Mouse (Mus musculus): Measurements from ENCODE around the gene Egln2. TPM values are rescaled to one million over a fixed set of nuclear protein-coding genes. Genes with fewer than 3 reads are reported as not detected.

Gene Egln2
- 68.1 and 73.0 TPM in 2 replicates for polyA plus RNA-seq (2015; fragmentation: Nextera tagmentation; extraction: Ambion mirVana)

DNA sequence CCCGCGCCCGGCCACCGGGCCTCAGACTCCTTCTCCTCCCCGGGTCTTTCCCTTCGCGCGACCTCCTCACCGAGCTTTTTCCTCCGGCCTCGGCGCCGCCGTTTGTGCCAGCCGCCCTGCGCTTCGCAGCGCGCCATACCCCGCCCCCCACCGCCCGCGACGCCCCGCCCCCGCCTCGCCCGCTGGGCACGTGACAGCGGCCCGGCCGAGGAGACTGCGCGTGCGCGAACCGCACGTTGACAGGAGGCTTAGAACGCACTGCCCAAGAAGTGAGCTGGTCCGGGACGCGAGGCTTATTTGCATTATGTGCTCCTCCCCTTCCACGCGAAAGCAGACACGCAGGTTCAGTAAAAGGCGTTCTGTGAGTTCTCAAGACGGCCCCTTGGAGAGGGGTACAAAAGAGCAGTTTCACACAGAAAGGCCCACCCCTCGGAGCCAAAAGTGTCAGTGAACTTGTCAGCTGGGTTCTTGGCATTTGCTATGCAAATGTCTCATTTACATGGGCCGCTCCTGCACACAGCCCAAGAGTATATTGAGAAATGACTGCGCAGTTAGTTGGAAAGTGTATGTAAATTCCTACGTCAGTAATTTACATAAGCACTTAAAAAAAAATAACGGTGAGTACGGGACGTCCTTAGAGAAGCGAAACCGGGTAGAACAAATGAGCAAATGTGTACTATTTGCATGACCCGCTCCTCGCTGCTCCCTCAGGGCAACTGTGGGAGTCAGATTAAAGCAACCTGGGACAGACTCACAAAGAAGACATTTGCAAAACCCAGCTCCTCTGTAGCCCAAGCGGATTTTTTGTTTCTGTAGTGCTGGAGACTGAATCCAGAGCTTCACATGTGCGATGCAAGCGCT lies at the start of gene Egln2:
Egln2 (minus strand) TSS at position 189 of the 861 bp plus-strand sequence.
- H3K4me1 ChIP-seq (replicated peaks), result peaks cover 38% of the 10 kb centered on the region
- no peaks in the 10 kb centered on the region for H3K9me3 ChIP-seq
- H3K4me2 ChIP-seq (replicated peaks), result peak within 1 kb of the TSS; percentile 78
- 0 out of 2 replicates have a peak, but pooled peaks cover 3% of the 10 kb centered on the region for H3K36me3 ChIP-seq
- H3K27ac ChIP-seq, result peak within 1 kb of the TSS; percentile 98
- H3K27me3 ChIP-seq (replicated peaks), result no peaks in the 10 kb centered on the region
- ATAC-seq, result peak; percentile 88
- H3K9ac ChIP-seq, result peak within 1 kb of the TSS; percentile 83
- 1% methylated on average over 51 of the region's 61 CpGs for WGBS
- H3K4me3 ChIP-seq (replicated peaks), result peak within 1 kb of the TSS; percentile 72

- no peak overlapping the region for H3K4me3 ChIP-seq (replicated peaks)
- H3K4me1 ChIP-seq (replicated peaks), result no peaks in the 10 kb centered on the region
- H3K36me3 ChIP-seq, result peaks cover 31% of the 10 kb centered on the region
- no peak overlapping the region for H3K4me2 ChIP-seq (replicated peaks)
- no peak overlapping the region for H3K9ac ChIP-seq
- no peak for ATAC-seq
- no peak overlapping the region for H3K27ac ChIP-seq
- 84% methylated on average over 2 of the region's 2 CpGs for WGBS
- H3K9me3 ChIP-seq, result no peaks in the 10 kb centered on the region
- H3K27me3 ChIP-seq (replicated peaks), result no peaks in the 10 kb centered on the region
Measured at GRCm38 (mm10) chr7:27212626-27213025, 46.0 kb upstream of the Egln2 start.

GRCm38 (mm10) chr7:27203730-27204449 lies 37.3 kb upstream of the Egln2 start:
- H3K4me1 ChIP-seq (replicated peaks), result no peaks in the 10 kb centered on the region
- H3K4me2 ChIP-seq (replicated peaks), result no peak overlapping the region
- peaks cover 13% of the 10 kb centered on the region for H3K36me3 ChIP-seq
- H3K9ac ChIP-seq, result no peak overlapping the region
- no peak overlapping the region for H3K27ac ChIP-seq
- H3K4me3 ChIP-seq (replicated peaks), result no peak overlapping the region
- 93% methylated on average over 8 of the region's 8 CpGs for WGBS
- no peaks in the 10 kb centered on the region for H3K27me3 ChIP-seq (replicated peaks)
- ATAC-seq, result no peak
- H3K9me3 ChIP-seq, result no peaks in the 10 kb centered on the region

GRCm38 (mm10) chr7:27198779-27199178 lies 32.2 kb upstream of the Egln2 start:
- Histone ChIP-seq H3K9me3 (no peaks in the 10 kb centered on the region), H3K9ac (no peak overlapping the region), H3K4me1 (replicated peaks) (peaks cover 10% of the 10 kb centered on the region), H3K4me2 (replicated peaks) (no peak overlapping the region), H3K36me3 (peaks cover 10% of the 10 kb centered on the region), H3K27me3 (replicated peaks) (no peaks in the 10 kb centered on the region), H3K27ac (no peak overlapping the region), H3K4me3 (replicated peaks) (no peak overlapping the region)
- ATAC-seq, result no peak
- WGBS, result 95% methylated on average over 8 of the region's 8 CpGs

DNA sequence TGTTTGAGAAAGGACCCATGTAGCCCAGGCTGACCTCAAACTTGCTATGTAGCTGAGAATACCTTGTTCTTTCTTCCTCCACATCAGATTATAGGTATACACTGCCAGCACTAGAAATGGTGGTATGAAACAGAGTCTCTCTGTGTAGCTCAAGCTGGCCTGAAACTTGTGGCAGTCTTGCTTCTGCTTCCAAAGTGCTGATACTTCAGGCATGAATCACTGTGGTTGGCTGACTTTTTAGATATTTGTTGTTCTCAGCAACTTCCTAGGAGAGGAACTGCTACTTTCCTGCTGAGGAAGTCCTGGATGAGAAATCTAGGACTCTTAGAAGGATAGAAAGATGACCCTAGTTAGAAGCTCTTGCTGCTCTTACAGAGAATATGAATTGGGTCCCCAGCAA lies 31.8 kb upstream of the Egln2 start:
- Histone ChIP-seq H3K27me3 (replicated peaks) (no peaks in the 10 kb centered on the region), H3K4me3 (replicated peaks) (no peak overlapping the region), H3K9me3 (no peaks in the 10 kb centered on the region), H3K4me2 (replicated peaks) (no peak overlapping the region), H3K9ac (no peak overlapping the region), H3K27ac (no peak overlapping the region), H3K36me3 (peaks cover 11% of the 10 kb centered on the region; the same call in 1 of the 2 replicates), H3K4me1 (replicated peaks) (peaks cover 13% of the 10 kb centered on the region)
- ATAC-seq, result no peak

GRCm38 (mm10) chr7:27197634-27198033 lies 31.0 kb upstream of the Egln2 start:
- Histone ChIP-seq H3K4me3 (replicated peaks) (no peak overlapping the region), H3K9ac (no peak overlapping the region), H3K4me2 (replicated peaks) (no peak overlapping the region), H3K4me1 (replicated peaks) (peaks cover 13% of the 10 kb centered on the region), H3K9me3 (no peaks in the 10 kb centered on the region), H3K27me3 (replicated peaks) (no peaks in the 10 kb centered on the region), H3K27ac (no peak overlapping the region), H3K36me3 (peaks cover 9% of the 10 kb centered on the region)
- 89% methylated on average over 8 of the region's 8 CpGs for WGBS
- no peak for ATAC-seq

DNA sequence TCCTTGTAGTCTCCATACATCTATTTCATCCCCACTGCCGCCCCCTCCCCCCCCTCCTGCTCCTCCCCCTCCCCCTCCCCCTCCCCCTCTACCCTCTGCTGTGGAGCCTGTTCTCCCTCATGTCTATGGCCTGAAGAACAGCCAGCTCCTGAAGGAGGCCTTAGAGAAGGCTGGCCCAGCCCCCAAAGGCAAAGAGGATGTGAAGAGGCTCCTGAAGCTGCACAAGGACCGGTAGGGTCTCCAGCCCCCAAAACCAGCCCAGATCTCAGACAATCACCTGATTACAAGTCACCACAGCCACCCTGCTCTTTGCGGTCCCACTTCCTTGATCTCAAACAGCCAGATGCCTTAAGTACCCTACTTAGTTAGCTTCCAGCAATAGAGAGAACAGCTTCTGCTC lies 30.5 kb upstream of the Egln2 start:
- Histone ChIP-seq H3K4me2 (replicated peaks) (no peak overlapping the region), H3K36me3 (peaks cover 13% of the 10 kb centered on the region), H3K27ac (no peak overlapping the region; the same call in 1 of the 2 replicates), H3K4me1 (replicated peaks) (peaks cover 13% of the 10 kb centered on the region), H3K9me3 (no peaks in the 10 kb centered on the region), H3K9ac (no peak overlapping the region), H3K27me3 (replicated peaks) (no peaks in the 10 kb centered on the region), H3K4me3 (replicated peaks) (no peak overlapping the region)
- 87% methylated on average over 3 of the region's 3 CpGs for WGBS
- no peak for ATAC-seq

GRCm38 (mm10) chr7:27195681-27196611 lies 29.3 kb upstream of the Egln2 start, which contains the start of the genes BC024978 and Snrpa:
TSS of gene BC024978 (plus strand) at chr7:27195781.
TSS of gene Snrpa (minus strand) at chr7:27196271.
- Histone ChIP-seq H3K27me3 (replicated peaks) (no peaks in the 10 kb centered on the region), H3K4me3 (replicated peaks) (peak within 1 kb of the TSS; percentile 80), H3K9ac (peak within 1 kb of the TSS; percentile 91), H3K27ac (peak within 1 kb of the TSS; percentile 100), H3K9me3 (no peaks in the 10 kb centered on the region), H3K36me3 (peaks cover 25% of the 10 kb centered on the region), H3K4me1 (replicated peaks) (peaks cover 13% of the 10 kb centered on the region), H3K4me2 (replicated peaks) (peak within 1 kb of the TSS; percentile 80)
- ATAC-seq, result peak; percentile 99
- WGBS, result under 1% methylated on average over 64 of the region's 64 CpGs

GRCm38 (mm10) chr7:27193731-27194130 lies 27.1 kb upstream of the Egln2 start:
- H3K9ac ChIP-seq, result no peak overlapping the region
- H3K4me3 ChIP-seq (replicated peaks), result no peak overlapping the region
- H3K4me2 ChIP-seq (replicated peaks), result no peak overlapping the region
- peaks cover 48% of the 10 kb centered on the region for H3K36me3 ChIP-seq
- H3K27me3 ChIP-seq (replicated peaks), result no peaks in the 10 kb centered on the region
- H3K27ac ChIP-seq, result no peak overlapping the region
- H3K4me1 ChIP-seq (replicated peaks), result peaks cover 13% of the 10 kb centered on the region
- no peaks in the 10 kb centered on the region for H3K9me3 ChIP-seq
- ATAC-seq, result no peak
- 74% methylated on average over 4 of the region's 4 CpGs for WGBS

- Histone ChIP-seq H3K4me2 (replicated peaks) (no peak overlapping the region), H3K9me3 (no peaks in the 10 kb centered on the region), H3K4me1 (replicated peaks) (peaks cover 13% of the 10 kb centered on the region), H3K27me3 (replicated peaks) (no peaks in the 10 kb centered on the region), H3K36me3 (peaks cover 54% of the 10 kb centered on the region), H3K4me3 (replicated peaks) (no peak overlapping the region), H3K27ac (no peak overlapping the region), H3K9ac (no peak overlapping the region)
- no peak for ATAC-seq
- WGBS, result 94% methylated on average over 5 of the region's 5 CpGs
Measured at GRCm38 (mm10) chr7:27192434-27192833, 25.8 kb upstream of the Egln2 start.

DNA sequence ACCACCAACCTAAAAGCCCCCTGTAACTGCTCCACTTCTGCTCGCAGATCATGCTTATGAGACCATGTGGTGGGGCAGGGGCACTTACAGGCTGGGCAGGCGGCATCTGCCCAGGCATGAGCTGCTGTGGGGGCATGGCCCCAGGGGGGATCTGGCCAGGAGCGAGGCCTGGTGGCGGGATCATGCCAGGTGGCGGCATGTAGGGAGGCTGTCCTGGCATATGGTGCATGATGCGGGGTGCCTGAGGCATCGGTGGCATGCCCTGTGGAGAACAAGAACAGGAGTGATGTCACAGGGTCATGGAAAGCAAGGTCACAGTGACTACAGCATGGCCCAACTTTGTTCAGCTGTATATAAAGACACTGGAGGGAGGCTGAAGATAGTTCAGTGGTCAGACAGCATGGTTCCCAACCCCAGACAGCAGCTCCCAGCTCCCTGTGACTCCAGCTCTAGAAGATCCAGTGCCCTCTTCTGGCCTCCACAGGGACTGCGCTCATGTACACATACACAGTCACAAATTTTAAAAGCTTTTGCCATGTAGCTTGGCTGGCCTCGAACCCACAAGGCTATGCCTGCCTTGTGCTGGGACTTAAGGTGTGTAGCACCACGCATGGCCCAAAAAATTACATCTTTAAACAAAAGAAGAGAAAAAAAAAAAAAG lies 22.8 kb upstream of the Egln2 start:
- Histone ChIP-seq H3K27me3 (replicated peaks) (no peaks in the 10 kb centered on the region), H3K9ac (no peak overlapping the region), H3K4me1 (replicated peaks) (peaks cover 7% of the 10 kb centered on the region), H3K27ac (no peak overlapping the region), H3K4me2 (replicated peaks) (no peak overlapping the region), H3K4me3 (replicated peaks) (no peak overlapping the region), H3K36me3 (peaks cover 81% of the 10 kb centered on the region), H3K9me3 (no peaks in the 10 kb centered on the region)
- 96% methylated on average over 10 of the region's 10 CpGs for WGBS
- ATAC-seq, result no peak

Measured in intestine, embryonic 15.5 days (tissue).